9 mouse cellular contexts compared by ENCODE assay signal in the genomic region with DNA sequence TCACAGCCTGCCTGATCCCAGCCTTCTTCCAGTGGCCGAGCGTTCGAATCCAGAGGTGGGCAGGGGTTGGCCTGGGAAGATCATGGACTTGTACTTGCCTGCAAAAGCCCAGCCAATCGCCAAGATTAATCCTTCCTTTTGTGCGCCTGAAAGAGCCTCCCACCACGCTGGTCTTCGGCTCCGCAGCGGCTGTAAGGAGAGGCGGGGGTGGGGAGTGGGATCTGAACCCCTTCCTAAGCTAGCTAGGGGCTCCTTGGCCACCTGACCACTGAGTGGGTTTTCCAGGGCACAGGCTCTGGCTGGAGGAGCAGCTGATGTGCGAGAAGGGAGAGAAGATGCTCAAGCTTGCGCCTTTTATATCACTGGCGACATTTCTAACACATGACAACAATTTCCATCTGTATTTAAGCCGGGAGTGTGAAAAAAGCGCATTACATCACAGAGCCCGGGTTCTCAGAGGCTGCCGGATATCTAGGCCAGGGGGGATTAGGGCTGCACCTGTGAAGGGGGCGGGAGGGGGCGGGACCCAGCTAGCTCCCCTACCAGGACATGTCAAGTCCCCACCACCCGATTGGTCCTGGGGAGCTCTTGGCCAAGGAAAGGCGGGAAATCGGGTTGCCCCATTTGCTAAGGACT.
DNase-seq lines count a peak whose midpoint lies in the region; ATAC-seq and TF ChIP-seq lines count a peak whose summit lies in the region.
"Had no signal": no experiment of that assay in that cellular context is flagged by ENCODE, and none has a peak within 500 bp of the region (broad histone marks: within the 10 kb centered on the region; RNA-seq: fewer than 3 reads in every experiment).

No protein-coding gene starts in this region.

- DNase-seq in heart, postnatal 4 days: no peak
- DNase-seq in cerebellum, postnatal 4 days (ENCODE audit: low spot score in 2 of 2): peak; percentile 20 to 50
- DNase-seq in heart, postnatal 0 days (ENCODE audit: low spot score): peak; percentile 11
- DNase-seq in limb, embryonic 10.5 days (ENCODE audit: low spot score): peak; percentile 64
- DNase-seq in right cerebral cortex, postnatal 36 days (ENCODE audit: low spot score in 2 of 2): peak; percentile 20 to 43
- no peak for DNase-seq in adrenal gland, adult 18-20 months (ENCODE audit: low spot score in 2 of 2)
- DNase-seq in thymus, postnatal 25 days: no peak

- 4% methylated on average over 22 of the region's 22 CpGs for WGBS in heart, embryonic 15.5 days
- WGBS in heart, postnatal 0 days: 14% methylated on average over 22 of the region's 22 CpGs
- WGBS in limb, embryonic 10.5 days: 2% methylated on average over 22 of the region's 22 CpGs

- H3K27ac ChIP-seq in heart, embryonic 15.5 days: peak overlapping the region; percentile 37
- H3K27ac ChIP-seq in heart, postnatal 0 days (ENCODE audit: low read depth): no peak overlapping the region
- peak overlapping the region; percentile 91 for H3K27ac ChIP-seq in limb, embryonic 10.5 days

- peaks cover 3% of the 10 kb centered on the region; the same call in 1 of the 2 replicates for H3K27me3 ChIP-seq in heart, embryonic 15.5 days
- H3K27me3 ChIP-seq in heart, postnatal 0 days (ENCODE audit: control insufficient read depth, insufficient read depth, low read length): no peaks in the 10 kb centered on the region
- no peaks in the 10 kb centered on the region for H3K27me3 ChIP-seq in limb, embryonic 10.5 days (ENCODE audit: low read depth, poor library complexity, severe bottlenecking)
- H3K27me3 ChIP-seq: CH12.LX had no signal

- H3K4me3 ChIP-seq in heart, embryonic 15.5 days: peak overlapping the region; percentile 44
- peak overlapping the region; percentile 33 for H3K4me3 ChIP-seq in heart, postnatal 0 days (ENCODE audit: low read depth, low read length)
- peak overlapping the region; percentile 49 for H3K4me3 ChIP-seq in limb, embryonic 10.5 days

- TF ChIP-seq EP300 in heart, postnatal 0 days (IDR thresholded peaks at IDR 0.05; ENCODE audit: low read depth): no peak

- TF ChIP-seq CTCF in heart, postnatal 0 days (IDR thresholded peaks at IDR 0.05; ENCODE audit: low read depth): no peak

- ATAC-seq in heart, embryonic 15.5 days (replicated peaks; ENCODE audit: insufficient number of reproducible peaks, insufficient read depth, low FRiP score, low read depth): no peak
- no peak for ATAC-seq in heart, postnatal 0 days (ENCODE audit: insufficient read depth, low read depth)

- peak overlapping the region; percentile 39 for H3K9ac ChIP-seq in heart, embryonic 15.5 days
- H3K9ac ChIP-seq in heart, postnatal 0 days (replicated peaks; ENCODE audit: low read depth, low read length): no peak overlapping the region

- peak overlapping the region; percentile 70 for H3K4me2 ChIP-seq in heart, embryonic 15.5 days
- peak overlapping the region; percentile 66 for H3K4me2 ChIP-seq in heart, postnatal 0 days (ENCODE audit: low read depth, low read length)

- H3K36me3 ChIP-seq in heart, embryonic 15.5 days: no peaks in the 10 kb centered on the region
- no peaks in the 10 kb centered on the region for H3K36me3 ChIP-seq in heart, postnatal 0 days (replicated peaks; ENCODE audit: control insufficient read depth, insufficient read depth, low read length)
- H3K36me3 ChIP-seq in limb, embryonic 10.5 days: no peaks in the 10 kb centered on the region

- peaks cover 28% of the 10 kb centered on the region for H3K4me1 ChIP-seq in heart, embryonic 15.5 days (replicated peaks)
- peaks cover 21% of the 10 kb centered on the region for H3K4me1 ChIP-seq in heart, postnatal 0 days (ENCODE audit: control insufficient read depth, insufficient read depth)
- H3K4me1 ChIP-seq in limb, embryonic 10.5 days: peaks cover 40% of the 10 kb centered on the region

- no peaks in the 10 kb centered on the region for H3K9me3 ChIP-seq in heart, embryonic 15.5 days (replicated peaks)
- H3K9me3 ChIP-seq in heart, postnatal 0 days (replicated peaks; ENCODE audit: control insufficient read depth, low read length): no peaks in the 10 kb centered on the region
- no peaks in the 10 kb centered on the region for H3K9me3 ChIP-seq in limb, embryonic 10.5 days (replicated peaks)

Comparison
In these comparisons a context has a peak if more than half of its experiments do, and no peak if none do; other contexts are left out.
1. DNase-seq: peak in cerebellum, postnatal 4 days (2 of 2), heart, postnatal 0 days (single experiment), limb, embryonic 10.5 days (single experiment) and right cerebral cortex, postnatal 36 days (2 of 2); none in heart, postnatal 4 days (single experiment), adrenal gland, adult 18-20 months (0 of 2) and thymus, postnatal 25 days (single experiment).
2. Peak in every context shown above with its lines, with median percentiles within 50 percentile points of each other: H3K4me3 ChIP-seq.